8 mouse cellular contexts compared by ENCODE assay signal in the genomic region with DNA sequence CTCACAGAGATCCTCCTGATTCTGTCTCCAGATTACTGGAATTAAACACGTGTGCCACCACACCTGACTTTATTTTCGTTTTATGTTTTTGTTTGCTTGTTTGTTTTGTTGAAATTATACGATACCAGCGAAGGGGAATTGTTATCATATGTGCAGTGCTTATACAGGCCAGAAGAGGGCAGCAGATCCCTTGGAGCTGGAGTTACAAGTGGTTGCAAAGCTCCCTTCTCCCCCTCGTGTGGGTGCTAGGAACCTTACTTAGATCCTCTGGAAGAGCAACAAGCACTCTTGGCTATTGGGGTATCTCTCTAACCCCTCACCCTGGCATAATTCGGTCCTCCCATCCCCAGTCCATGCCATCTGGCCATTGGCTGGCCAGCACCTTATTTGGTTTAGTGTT. TPM values are rescaled to one million over a fixed set of nuclear protein-coding genes. Genes with fewer than 3 reads are reported as not detected.
DNase-seq lines count a peak whose midpoint lies in the region; TF ChIP-seq lines count a peak whose summit lies in the region.
"Had no signal": no experiment of that assay in that cellular context is flagged by ENCODE, and none has a peak within 500 bp of the region (broad histone marks: within the 10 kb centered on the region; RNA-seq: fewer than 3 reads in every experiment).

No protein-coding gene starts in this region.

- peaks cover 2% of the 10 kb centered on the region; the same call in 1 of the 2 replicates for H3K4me1 ChIP-seq in E14TG2a.4 (replicated peaks; ENCODE audit: low read depth, low read length)
- H3K4me1 ChIP-seq: neural tube, embryonic 12.5 days had no signal

- DNase-seq in layer of hippocampus, adult 2 months (ENCODE audit: low spot score in 2 of 2), result no peak
- DNase-seq in layer of hippocampus, postnatal 10 days (ENCODE audit: low spot score in 2 of 2), result no peak
- peak; percentile 83 for DNase-seq in R1 (ENCODE audit: low read depth, low spot score)
- peak; percentile 23 for DNase-seq in mesoderm, embryonic 11.5 days (ENCODE audit: low read depth, low spot score)
- DNase-seq in right cerebral cortex, postnatal 14 days, result no peak
- DNase-seq in frontal cortex, postnatal 14 days (ENCODE audit: low spot score in 2 of 2), result no peak

- no peaks in the 10 kb centered on the region for H3K27me3 ChIP-seq in E14TG2a.4 (ENCODE audit: insufficient read depth, low read length)
- H3K27me3 ChIP-seq: neural tube, embryonic 12.5 days had no signal

- peak overlapping the region; percentile 95 for H3K27ac ChIP-seq in layer of hippocampus, adult 2 months
- H3K27ac ChIP-seq: neural tube, embryonic 12.5 days had no signal

- no peak overlapping the region for H3K4me3 ChIP-seq in layer of hippocampus, adult 2 months
- no peak overlapping the region for H3K4me3 ChIP-seq in E14TG2a.4 (replicated peaks; ENCODE audit: low read length)
- H3K4me3 ChIP-seq: neural tube, embryonic 12.5 days had no signal

- TF ChIP-seq CTCF in layer of hippocampus, adult 2 months (conservative IDR thresholded peaks at IDR 0.05), result peak; percentile 79
- peak; percentile 87 for TF ChIP-seq CTCF in E14TG2a.4 (conservative IDR thresholded peaks at IDR 0.05; ENCODE audit: low read length)

- no peaks in the 10 kb centered on the region for H3K36me3 ChIP-seq in E14TG2a.4 (ENCODE audit: insufficient read depth, low read length)
- H3K36me3 ChIP-seq: neural tube, embryonic 12.5 days had no signal

- no peaks in the 10 kb centered on the region for H3K9me3 ChIP-seq in E14TG2a.4 (ENCODE audit: low read length)

RNA-seq across cellular contexts. Expression of gene Cap1, which starts 24.7 kb away (rescaled TPM):
- 100 to 1,000 TPM; 296 to 316 TPM for total RNA-seq in layer of hippocampus, adult 2 months (2021)
- 100 to 1,000 TPM; 192 to 203 TPM for total RNA-seq in layer of hippocampus, postnatal 10 days (2021)

RNA-seq across cellular contexts. Expression of gene Mfsd2a, which starts 50.4 kb away (rescaled TPM):
- 10 to 100 TPM; 45.8 to 49.1 TPM for total RNA-seq in layer of hippocampus, adult 2 months (2021)
- total RNA-seq in layer of hippocampus, postnatal 10 days (2021), result 10 to 100 TPM; 64.0 to 68.9 TPM

Comparison
In these comparisons a context has a peak if more than half of its experiments do, and no peak if none do; other contexts are left out.
1. DNase-seq: peak in R1 (single experiment) and mesoderm, embryonic 11.5 days (single experiment); none in layer of hippocampus, adult 2 months (0 of 2), layer of hippocampus, postnatal 10 days (0 of 2), right cerebral cortex, postnatal 14 days (single experiment) and frontal cortex, postnatal 14 days (0 of 2).